Mouse (Mus musculus) colon, adult 2 months (tissue): ENCODE results near the gene Cst8. TPM values are rescaled to one million over a fixed set of nuclear protein-coding genes. Genes with fewer than 3 reads are reported as not detected.

ENCODE experiments used
- polyA plus RNA-seq: library from polyadenylated mRNA; depleted of rRNA; stranded (reverse); fragments of >200 nt; gene quantifications from 2 replicates; pipeline ENCODE4 v1.2.3, GENCODE M21; 2012; rRNA removed

The Cst8 gene
- not detected in 2 replicates for polyA plus RNA-seq

DNA sequence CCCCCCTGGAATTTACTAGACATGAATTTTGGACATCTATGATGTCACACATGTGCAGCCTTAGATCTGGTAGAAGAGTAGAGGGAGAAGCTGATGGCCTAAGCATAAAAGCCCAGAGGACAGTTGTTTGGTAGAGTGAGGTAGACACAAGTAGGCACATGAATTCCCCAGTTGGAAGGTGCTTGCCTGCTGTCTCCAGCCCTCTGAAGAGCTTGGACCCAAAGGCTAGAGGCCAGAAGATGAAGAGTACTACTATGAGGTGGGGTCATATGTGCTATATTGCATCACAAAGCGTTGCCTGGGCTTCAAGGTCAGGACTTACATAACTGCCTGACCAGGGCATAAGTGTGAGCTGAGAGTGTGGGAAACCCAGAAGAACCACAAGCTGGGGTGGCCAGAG is at the start of gene Cst8:
TSS of gene Cst8 (plus strand) at position 301 of the 400 bp plus-strand sequence.

DNA sequence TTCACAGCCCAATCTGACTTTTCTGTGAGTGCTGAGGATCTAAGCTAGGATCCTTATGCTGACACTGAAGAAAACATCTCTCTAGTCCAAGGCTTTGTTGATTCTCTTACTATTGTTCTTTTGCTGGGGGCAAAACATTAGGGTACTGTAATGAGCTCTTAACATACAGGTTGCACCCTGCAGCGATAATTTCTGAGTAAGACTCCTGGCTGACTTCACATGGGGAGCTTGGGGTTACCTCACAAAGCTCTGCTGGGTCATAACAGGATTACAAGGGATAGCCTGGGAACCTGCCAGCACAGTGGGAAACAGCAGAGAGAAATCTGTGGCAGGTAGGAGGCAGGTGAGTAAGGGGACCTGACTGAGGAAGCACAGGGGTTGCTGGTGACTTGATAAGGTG is 48.5 kb upstream of the Cst8 start, which contains the start of gene Cstl1:
TSS of gene Cstl1 (plus strand) at position 301 of the 400 bp plus-strand sequence.

DNA sequence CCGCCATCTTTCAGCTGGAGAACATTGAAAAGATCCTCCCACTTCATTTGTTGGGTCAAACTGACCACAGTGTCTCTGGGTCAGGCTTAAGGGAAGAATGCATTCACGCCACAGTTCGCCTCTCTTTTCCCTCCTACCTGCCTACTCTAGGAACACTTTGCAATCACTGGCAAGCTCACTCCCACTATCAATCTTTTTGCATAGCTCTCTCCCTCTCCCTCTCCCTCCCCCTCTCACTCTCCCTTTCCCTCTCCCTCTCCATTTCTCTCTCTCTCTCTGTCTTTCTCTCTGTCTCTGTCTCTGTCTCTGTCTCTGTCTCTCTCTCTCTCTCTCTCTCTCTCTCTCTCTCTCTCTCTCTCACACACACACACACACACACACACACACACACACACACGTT is 27.2 kb upstream of the Cst8 start, which contains the start of gene Cst11:
TSS of gene Cst11 (minus strand) at position 101 of the 400 bp plus-strand sequence.

DNA sequence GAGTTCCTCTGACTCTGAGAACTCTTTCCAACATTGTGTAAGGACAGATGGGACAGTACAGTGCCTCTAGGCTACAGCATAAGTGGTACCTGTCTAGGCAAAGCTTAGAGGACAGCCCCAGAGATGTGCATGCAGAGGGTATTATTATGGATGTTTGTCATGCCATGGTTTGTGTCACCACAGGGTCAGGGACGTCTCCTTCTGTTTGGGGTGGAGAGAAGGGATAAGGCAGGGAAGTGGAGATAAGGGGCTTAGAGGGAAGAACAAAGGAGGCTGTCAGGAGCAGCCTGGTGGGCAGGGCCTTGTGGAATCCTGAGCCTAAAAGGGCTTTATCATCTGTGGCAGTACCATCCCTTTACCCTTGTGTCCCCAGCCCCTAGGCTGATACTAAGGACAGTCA is 16.9 kb upstream of the Cst8 start, which contains the start of gene 8030411F24Rik:
TSS of gene 8030411F24Rik (plus strand) at position 301 of the 400 bp plus-strand sequence.

DNA sequence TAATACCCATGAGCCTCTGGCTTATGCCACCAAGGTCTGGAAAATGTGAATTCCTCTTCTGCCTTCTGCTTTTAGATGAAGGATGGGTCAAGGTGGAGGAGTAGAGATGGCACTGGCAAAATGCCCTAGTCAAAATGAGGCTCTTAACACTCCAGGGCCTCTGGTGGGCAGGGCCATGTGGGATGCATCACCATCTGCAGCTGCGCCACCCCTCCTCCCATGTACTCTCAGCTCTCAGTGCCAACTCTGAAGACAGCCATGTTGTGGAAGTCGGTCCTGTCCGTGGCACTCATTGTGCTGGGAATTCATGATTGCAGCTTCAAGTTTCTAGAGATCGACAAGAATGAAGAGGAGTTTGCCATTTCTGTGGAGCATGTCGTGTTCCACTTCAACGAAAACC is 9.4 kb upstream of the Cst8 start, which contains the start of gene Cst12:
TSS of gene Cst12 (plus strand) at position 220 of the 400 bp plus-strand sequence.

DNA sequence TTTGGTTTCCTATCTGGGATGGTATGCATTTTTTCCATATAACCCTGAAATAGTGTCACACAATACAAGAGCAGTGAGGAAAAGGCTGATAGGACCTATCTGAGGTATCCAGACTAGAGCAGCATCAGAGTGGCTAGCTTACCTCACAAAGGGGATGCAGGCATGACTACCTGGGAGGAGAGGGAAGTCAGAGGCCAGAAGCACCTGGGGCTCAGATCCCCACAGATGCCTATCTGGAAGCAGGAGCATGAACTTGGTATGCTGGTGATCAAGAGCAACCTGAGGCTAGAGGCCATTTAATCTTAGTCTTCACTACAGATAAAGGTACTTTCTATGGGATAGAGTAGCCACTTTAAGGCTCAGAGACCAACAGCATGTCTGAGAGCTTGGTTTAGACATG is 21.3 kb downstream of the Cst8 start, which contains the start of gene Cst13:
TSS of gene Cst13 (plus strand) at position 173 of the 400 bp plus-strand sequence.

DNA sequence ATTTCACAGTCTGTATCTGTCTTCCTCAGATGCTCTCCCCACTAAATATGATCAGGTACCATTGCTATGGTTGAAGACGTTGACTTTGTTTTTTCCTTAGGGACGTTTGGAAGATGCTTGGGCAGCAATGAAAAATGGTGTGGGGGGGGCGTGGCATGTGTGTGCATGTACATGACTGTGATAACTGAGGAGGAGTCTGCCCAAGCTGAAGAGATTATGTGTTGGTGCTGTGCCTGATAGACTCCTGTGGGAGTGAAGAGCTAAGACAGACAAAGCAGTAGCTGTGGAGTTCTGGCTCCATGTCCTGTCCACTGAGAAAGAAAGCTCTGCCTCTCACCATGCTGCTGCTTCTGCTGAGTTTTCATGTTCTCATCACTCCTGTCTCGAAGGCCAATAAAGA is 36.3 kb downstream of the Cst8 start, which contains the start of gene Cst9:
TSS of gene Cst9 (plus strand) at position 236 of the 400 bp plus-strand sequence.

Other genes with a start within 250 kb of the Cst8 start
- 13.7 and 18.7 TPM in 2 replicates for gene Nxt1, start 126.2 kb upstream of the Cst8 start, polyA plus RNA-seq
- 7.1 and 9.3 TPM in 2 replicates for gene Gzf1, start 117.8 kb upstream of the Cst8 start, polyA plus RNA-seq
- 0.52 and 0.54 TPM in 2 replicates for gene Napb, start 66.3 kb upstream of the Cst8 start, polyA plus RNA-seq
- gene Cstl1, start 48.4 kb upstream of the Cst8 start, polyA plus RNA-seq = not detected in 2 replicates
- gene Cst11, start 27.3 kb upstream of the Cst8 start, polyA plus RNA-seq = not detected in 2 replicates
- not detected in 2 replicates for gene 8030411F24Rik, start 16.8 kb upstream of the Cst8 start, polyA plus RNA-seq
- gene Cst12, start 9.4 kb upstream of the Cst8 start, polyA plus RNA-seq = not detected in 2 replicates
- gene Cst13, start 21.3 kb downstream of the Cst8 start, polyA plus RNA-seq = not detected in 2 replicates
- gene Cst9, start 36.4 kb downstream of the Cst8 start, polyA plus RNA-seq = not detected in 2 replicates
- gene 9230104L09Rik, start 66.3 kb downstream of the Cst8 start, polyA plus RNA-seq = not detected in 2 replicates
- gene Cst3, start 76.9 kb downstream of the Cst8 start, polyA plus RNA-seq = 633 and 659 TPM in 2 replicates
- not detected in 2 replicates for gene Gm1330, start 204.5 kb downstream of the Cst8 start, polyA plus RNA-seq
- gene Gm10750, start 218.5 kb downstream of the Cst8 start, polyA plus RNA-seq = not detected in 2 replicates